Mouse (Mus musculus) thymus, adult 2 months (tissue): ENCODE measurements around the gene Btbd9.

Source experiments
- CTCF ChIP-seq: fragments of 200-500 bp; IDR thresholded peaks from 2 replicates; pipeline ENCODE4 v1.5.1; 2012; ENCODE audit warnings: mild to moderate bottlenecking, control low read depth, low read length, moderate library complexity, borderline replicate concordance; ENCODE audit not compliant: control insufficient read depth, poor library complexity, insufficient read depth; ENCODE audit errors: extremely low read depth
- POLR2A ChIP-seq: fragments of 200-500 bp; IDR thresholded peaks from 2 replicates; pipeline ENCODE4 v1.6.1; 2012; ENCODE audit warnings: mild to moderate bottlenecking, low read length, control low read depth, moderate library complexity; ENCODE audit not compliant: control insufficient read depth, poor library complexity, insufficient read depth; ENCODE audit errors: extremely low read depth

- no peak for TF ChIP-seq CTCF
- no peak for TF ChIP-seq POLR2A
These were observed 115.5 kb downstream of the Btbd9 start for GRCm38 (mm10) chr17:30460727-30461349.
